Mouse (Mus musculus): ENCODE measurements around the gene Tmem147. TPM values are rescaled to one million over a fixed set of nuclear protein-coding genes. Genes with fewer than 3 reads are reported as not detected.
"Not testable (repeated sequence)": the region's sequence is repeated elsewhere in the genome, so short reads cannot be mapped to it uniquely, and the experiment has no call there.

Gene Tmem147
- polyA plus RNA-seq, 1 experiment = 103 TPM

DNA sequence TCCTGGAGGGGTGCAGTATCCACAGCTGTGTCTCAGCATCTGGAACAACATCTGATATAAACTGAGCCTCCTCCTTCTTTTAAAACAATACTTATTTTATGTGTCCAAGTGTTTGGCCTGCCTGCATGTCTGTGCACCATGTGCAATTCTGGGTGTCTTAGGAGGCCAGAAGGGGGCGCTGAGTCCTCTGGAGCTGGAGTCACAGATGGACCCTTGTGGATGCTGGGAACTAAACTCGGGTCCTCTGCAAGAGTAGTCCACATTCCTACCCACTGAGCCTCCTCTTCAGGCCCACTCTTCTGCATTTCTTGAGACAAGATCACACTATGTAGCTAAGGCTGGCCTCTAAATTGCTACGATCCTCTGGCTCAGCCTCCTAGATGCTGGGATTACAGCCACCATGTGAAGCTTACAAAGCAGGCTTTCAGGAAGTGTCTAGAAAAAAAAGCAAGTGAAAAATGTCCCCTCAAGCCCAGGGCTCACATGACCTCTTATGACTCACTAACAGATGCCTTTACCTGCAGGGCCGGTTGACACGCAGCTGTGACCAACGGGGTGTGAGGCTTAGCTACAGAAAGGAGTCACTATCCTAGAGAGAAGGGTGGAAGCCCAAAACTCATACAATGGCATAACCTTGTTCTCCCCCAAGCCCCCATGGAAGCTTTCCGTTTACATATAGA lies 18.3 kb upstream of the Tmem147 start:
- no peaks in the 10 kb centered on the region for H3K4me1 ChIP-seq (ENCODE audit: control insufficient read depth, insufficient read depth, insufficient read length)
- no peaks in the 10 kb centered on the region for H3K27me3 ChIP-seq (ENCODE audit: control insufficient read depth, insufficient read depth, low read length)
- TF ChIP-seq CTCF (IDR thresholded peaks at IDR 0.05; ENCODE audit: extremely low read depth, insufficient read depth, insufficient read length, insufficient replicate concordance) (no peak), POLR2A (IDR thresholded peaks at IDR 0.05; ENCODE audit: low read depth, low read length) (no peak)
- no peak for DNase-seq (ENCODE audit: low read depth in 1 of 2, low spot score in 2 of 2)
- WGBS = 77% methylated on average over 7 of the region's 7 CpGs
- no peak overlapping the region for H3K4me3 ChIP-seq (ENCODE audit: extremely low read depth, insufficient read depth, insufficient read length)
- no peak overlapping the region for H3K27ac ChIP-seq (ENCODE audit: insufficient read depth, low read length)
- no peaks in the 10 kb centered on the region for H3K36me3 ChIP-seq (ENCODE audit: control insufficient read depth, insufficient read depth, low read length)

DNA sequence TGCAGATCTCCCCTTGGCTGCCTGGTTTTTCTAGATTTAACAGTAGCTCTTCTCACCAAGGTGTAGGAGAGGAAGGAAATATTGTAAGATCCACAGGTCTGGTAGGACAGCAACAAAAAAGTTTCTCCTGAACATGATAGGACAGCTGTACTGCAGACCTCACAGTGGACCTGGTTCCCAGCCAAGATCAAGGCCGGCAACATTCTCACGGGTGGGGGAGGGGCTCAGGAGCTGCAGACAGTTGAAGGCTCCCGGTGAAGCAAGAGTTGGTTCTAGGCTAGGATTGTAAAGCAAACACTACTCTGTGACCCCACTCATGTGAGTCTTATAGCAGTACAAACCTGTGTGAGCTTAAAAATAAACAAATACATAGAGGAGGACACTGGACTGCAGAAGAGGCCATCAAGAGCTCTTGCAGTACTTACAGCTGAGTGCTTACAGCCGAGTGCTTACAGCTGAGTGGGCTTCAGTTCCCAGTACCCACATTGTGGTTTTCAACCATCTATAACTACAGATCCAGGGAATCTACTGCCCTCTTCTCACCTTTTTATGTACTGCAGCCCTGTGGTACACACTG lies 14.8 kb upstream of the Tmem147 start:
- H3K4me3 ChIP-seq (ENCODE audit: extremely low read depth, insufficient read depth, insufficient read length) = no peak overlapping the region
- H3K4me1 ChIP-seq (ENCODE audit: control insufficient read depth, insufficient read depth, insufficient read length) = peaks cover 4% of the 10 kb centered on the region; the same call in 1 of the 2 replicates
- no peaks in the 10 kb centered on the region for H3K36me3 ChIP-seq (ENCODE audit: control insufficient read depth, insufficient read depth, low read length)
- TF ChIP-seq POLR2A (IDR thresholded peaks at IDR 0.05; ENCODE audit: low read depth, low read length) (no peak), CTCF (IDR thresholded peaks at IDR 0.05; ENCODE audit: extremely low read depth, insufficient read depth, insufficient read length, insufficient replicate concordance) (no peak)
- H3K27me3 ChIP-seq (ENCODE audit: control insufficient read depth, insufficient read depth, low read length) = no peaks in the 10 kb centered on the region
- no peak overlapping the region for H3K27ac ChIP-seq (ENCODE audit: insufficient read depth, low read length)
- WGBS = 60% methylated on average over 4 of the region's 4 CpGs
- no peak for DNase-seq (ENCODE audit: low read depth in 1 of 2, low spot score in 2 of 2)

DNA sequence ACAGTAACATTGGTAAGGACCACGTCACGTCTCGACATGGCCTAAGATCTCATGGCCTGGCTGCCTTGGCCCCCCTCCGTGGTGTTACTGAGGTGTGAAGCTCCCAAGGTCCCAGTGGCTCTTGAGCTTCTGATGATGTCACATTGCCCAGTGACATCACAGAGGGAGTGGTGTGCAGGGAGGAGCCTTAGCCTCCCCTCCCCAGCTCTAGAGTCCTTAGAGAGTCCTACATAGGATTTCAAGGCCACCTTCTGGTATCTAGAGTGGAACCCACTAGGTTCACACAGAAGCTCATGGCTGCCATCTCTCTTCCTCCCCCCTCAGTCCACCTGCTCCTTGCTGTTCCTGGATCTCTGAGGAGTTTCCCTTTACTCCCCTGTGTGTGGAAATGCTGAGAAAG lies 14.3 kb upstream of the Tmem147 start, which contains the start of gene Gapdhs:
Gapdhs (minus strand) TSS at position 65 of the 400 bp plus-strand sequence.
- not testable (repeated sequence) for H3K36me3 ChIP-seq (ENCODE audit: control insufficient read depth, insufficient read depth, low read length); DNase-seq (ENCODE audit: low read depth in 1 of 2, low spot score in 2 of 2); H3K4me3 ChIP-seq (ENCODE audit: extremely low read depth, insufficient read depth, insufficient read length); H3K4me1 ChIP-seq (ENCODE audit: control insufficient read depth, insufficient read depth, insufficient read length); H3K27me3 ChIP-seq (ENCODE audit: control insufficient read depth, insufficient read depth, low read length); H3K27ac ChIP-seq (ENCODE audit: insufficient read depth, low read length)
- 85% methylated on average over 3 of the region's 4 CpGs for WGBS

DNA sequence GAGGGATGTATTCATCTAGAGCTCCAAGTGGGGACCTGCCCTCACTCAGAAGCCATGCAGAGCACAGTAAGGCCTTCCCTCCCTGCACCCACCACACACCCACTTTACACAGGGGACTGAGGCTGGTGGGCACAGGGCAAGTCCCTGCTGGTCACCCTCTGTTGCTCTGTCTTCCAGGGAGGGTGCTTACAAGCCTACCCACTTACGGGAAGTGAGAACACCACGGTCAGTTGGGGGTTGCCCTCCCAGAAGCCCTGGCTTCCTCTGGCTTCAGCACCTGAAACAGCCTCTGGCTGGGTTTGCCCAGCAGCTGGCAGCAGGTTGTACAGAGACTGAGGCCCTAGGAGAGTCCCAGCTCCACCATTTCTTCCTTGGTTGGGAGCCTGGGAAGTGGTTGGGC lies 13.2 kb upstream of the Tmem147 start:
- H3K27ac ChIP-seq (ENCODE audit: insufficient read depth, low read length); H3K4me3 ChIP-seq (ENCODE audit: extremely low read depth, insufficient read depth, insufficient read length); H3K27me3 ChIP-seq (ENCODE audit: control insufficient read depth, insufficient read depth, low read length); H3K36me3 ChIP-seq (ENCODE audit: control insufficient read depth, insufficient read depth, low read length); H3K4me1 ChIP-seq (ENCODE audit: control insufficient read depth, insufficient read depth, insufficient read length): not testable (repeated sequence)
- WGBS = 22% methylated on average over 2 of the region's 2 CpGs
- DNase-seq (ENCODE audit: low read depth in 1 of 2, low spot score in 2 of 2) = peak in 1 of 2 experiments; percentile 30

DNA sequence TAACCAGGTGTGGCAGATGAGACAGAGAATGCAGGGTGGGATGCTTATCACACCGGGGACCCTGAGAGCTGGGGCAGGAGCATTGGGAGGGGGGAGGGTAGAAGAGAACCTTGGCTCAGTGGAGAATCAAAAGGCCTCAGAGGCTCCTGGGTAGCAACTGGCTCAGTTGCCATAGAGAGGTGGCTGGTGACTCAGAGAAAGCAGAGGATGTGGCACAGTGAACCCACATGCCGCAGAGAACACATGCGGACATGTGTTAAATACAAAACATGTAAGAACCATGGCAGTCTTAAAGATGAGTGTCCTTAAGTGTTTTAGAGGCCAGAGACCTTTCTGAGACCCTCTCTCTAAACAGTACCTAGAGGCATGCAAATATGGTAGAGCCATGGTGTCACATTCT lies 6.9 kb upstream of the Tmem147 start:
- H3K36me3 ChIP-seq (ENCODE audit: control insufficient read depth, insufficient read depth, low read length) = peaks cover 4% of the 10 kb centered on the region; the same call in 1 of the 2 replicates
- TF ChIP-seq CTCF (IDR thresholded peaks at IDR 0.05; ENCODE audit: extremely low read depth, insufficient read depth, insufficient read length, insufficient replicate concordance) (no peak), POLR2A (IDR thresholded peaks at IDR 0.05; ENCODE audit: low read depth, low read length) (no peak)
- 78% methylated on average over 3 of the region's 3 CpGs for WGBS
- no peaks in the 10 kb centered on the region for H3K4me1 ChIP-seq (ENCODE audit: control insufficient read depth, insufficient read depth, insufficient read length)
- no peak overlapping the region for H3K27ac ChIP-seq (ENCODE audit: insufficient read depth, low read length)
- H3K4me3 ChIP-seq (ENCODE audit: extremely low read depth, insufficient read depth, insufficient read length) = no peak overlapping the region
- no peak for DNase-seq (ENCODE audit: low read depth in 1 of 2, low spot score in 2 of 2)
- H3K27me3 ChIP-seq (ENCODE audit: control insufficient read depth, insufficient read depth, low read length) = no peaks in the 10 kb centered on the region

DNA sequence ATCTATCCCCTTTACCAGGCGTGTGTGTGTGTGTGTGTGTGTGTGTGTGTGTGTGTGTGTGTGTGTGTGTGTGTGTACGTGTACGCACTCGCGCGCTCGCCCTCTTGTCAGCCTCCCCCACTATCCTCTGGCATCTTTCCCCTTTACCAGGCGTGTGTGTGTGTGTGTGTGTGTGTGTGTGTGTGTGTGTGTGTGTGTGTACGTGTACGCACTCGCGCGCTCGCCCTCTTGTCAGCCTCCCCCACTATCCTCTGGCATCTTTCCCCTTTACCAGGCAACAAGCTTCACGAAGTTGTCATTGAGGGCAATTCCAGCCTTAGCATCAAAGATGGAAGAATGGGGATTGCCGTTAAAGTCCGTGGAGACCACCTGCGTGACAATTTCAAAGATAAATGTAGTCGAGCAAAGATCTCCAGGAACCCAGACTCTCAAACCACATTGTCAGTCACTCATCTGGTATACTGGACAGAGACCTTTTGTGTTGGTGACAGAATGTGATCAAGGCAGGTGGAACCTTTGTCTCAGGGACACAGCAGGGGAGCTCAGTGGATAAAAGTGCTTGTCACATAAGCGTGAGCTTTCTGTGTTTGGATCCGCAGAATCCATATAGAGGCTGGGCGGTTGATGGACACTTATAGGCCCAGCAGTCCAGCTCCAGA lies 853 bp upstream of the Tmem147 start:
- 18% methylated on average over 21 of the region's 22 CpGs for WGBS

DNA sequence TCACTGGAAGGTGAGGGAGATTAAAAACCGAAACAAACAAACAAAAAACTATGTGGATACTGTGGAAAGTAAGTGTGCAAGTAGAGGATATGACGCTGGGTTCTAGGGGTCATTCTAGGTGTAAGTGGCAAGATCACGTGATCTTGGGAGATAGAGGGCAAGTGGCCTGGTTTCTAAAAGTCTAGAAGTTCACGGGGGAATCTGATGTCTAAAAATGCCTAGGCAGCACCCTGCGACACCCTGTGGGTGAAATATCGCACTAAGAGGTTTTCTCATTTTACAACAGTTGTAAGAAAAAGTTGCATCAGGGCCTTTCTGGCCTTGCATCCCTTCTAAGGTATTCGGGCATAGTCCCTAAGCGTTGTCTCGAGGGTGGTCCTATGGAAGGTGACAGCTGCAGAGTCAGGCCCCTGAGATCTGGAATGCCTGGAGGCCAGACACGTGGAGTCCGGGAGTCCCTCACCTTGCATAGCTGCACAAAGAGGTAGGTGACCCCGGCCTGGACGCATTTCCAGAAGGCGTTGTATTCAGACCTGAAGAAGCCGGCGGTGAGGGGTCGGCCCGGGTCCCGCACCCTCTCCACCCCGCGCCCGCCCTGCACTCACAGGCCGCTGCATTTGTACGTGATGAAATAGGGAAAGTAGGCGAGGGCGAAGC lies 473 bp downstream of the Tmem147 start:
- no peaks in the 10 kb centered on the region for H3K36me3 ChIP-seq (ENCODE audit: control insufficient read depth, insufficient read depth, low read length)
- H3K27me3 ChIP-seq (ENCODE audit: control insufficient read depth, insufficient read depth, low read length) = no peaks in the 10 kb centered on the region
- H3K27ac ChIP-seq (ENCODE audit: insufficient read depth, low read length) = peak overlapping the region; percentile 22; the same call in 1 of the 2 replicates
- peaks cover 3% of the 10 kb centered on the region; the same call in 1 of the 2 replicates for H3K4me1 ChIP-seq (ENCODE audit: control insufficient read depth, insufficient read depth, insufficient read length)
- 6% methylated on average over 26 of the region's 26 CpGs for WGBS
- TF ChIP-seq CTCF (IDR thresholded peaks at IDR 0.05; ENCODE audit: extremely low read depth, insufficient read depth, insufficient read length, insufficient replicate concordance) (no peak), POLR2A (IDR thresholded peaks at IDR 0.05; ENCODE audit: low read depth, low read length) (no peak)
- DNase-seq (ENCODE audit: low read depth in 1 of 2, low spot score in 2 of 2) = no peak
- peak overlapping the region; percentile 97 for H3K4me3 ChIP-seq (ENCODE audit: extremely low read depth, insufficient read depth, insufficient read length)

More for the DNA sequence above, 853 bp upstream of the Tmem147 start:
- H3K4me1 ChIP-seq (ENCODE audit: control insufficient read depth, insufficient read depth, insufficient read length); H3K36me3 ChIP-seq (ENCODE audit: control insufficient read depth, insufficient read depth, low read length); H3K27me3 ChIP-seq (ENCODE audit: control insufficient read depth, insufficient read depth, low read length); DNase-seq (ENCODE audit: low read depth in 1 of 2, low spot score in 2 of 2): not testable (repeated sequence)
- H3K4me3 ChIP-seq (ENCODE audit: extremely low read depth, insufficient read depth, insufficient read length) = peak overlapping the region; percentile 97
- H3K27ac ChIP-seq (ENCODE audit: insufficient read depth, low read length) = peak overlapping the region; percentile 85
